Mouse (Mus musculus): ENCODE data around the gene Dram1.

- TF ChIP-seq CTCF (IDR thresholded peaks at IDR 0.05; ENCODE audit: borderline replicate concordance, insufficient read depth, low read depth, low read length), result no peak
- TF ChIP-seq POLR2A (IDR thresholded peaks at IDR 0.05; ENCODE audit: borderline replicate concordance, insufficient read depth, low read length), result no peak
Measured at GRCm38 (mm10) chr10:88404220-88404619, 25.3 kb upstream of the Dram1 start.

All from cerebellum, adult 2 months (tissue).